Mouse (Mus musculus): ENCODE results near the gene Znrf4. TPM values are rescaled to one million over a fixed set of nuclear protein-coding genes. Genes with fewer than 3 reads are reported as not detected.

The Znrf4 gene
- polyA plus RNA-seq, 1 experiment from 2014 or later, result not detected

- Histone ChIP-seq H3K4me3 (ENCODE audit: control insufficient read depth in 1 of 2, insufficient read depth in 1 of 2, low read depth in 1 of 2, low read length in 2 of 2) (no peak overlapping the region), H3K27me3 (ENCODE audit: control insufficient read depth, insufficient read depth, low read length) (no peaks in the 10 kb centered on the region), H3K4me1 (ENCODE audit: control insufficient read depth in 2 of 2, insufficient read depth in 2 of 2, low read length in 2 of 2) (peaks cover 2 to 5% of the 10 kb centered on the region in 2 experiments; a peak in 2 of 4 replicates), H3K9me3 (ENCODE audit: control insufficient read depth, low read length) (no peaks in the 10 kb centered on the region), H3K4me2 (ENCODE audit: low read length) (no peak overlapping the region), H3K36me3 (ENCODE audit: control insufficient read depth, insufficient read depth, low read length) (no peaks in the 10 kb centered on the region), H3K9ac (ENCODE audit: low read length) (no peak overlapping the region), H3K27ac (replicated peaks in 1 of 2; ENCODE audit: control insufficient read depth in 1 of 2, insufficient read depth in 1 of 2, low read depth in 2 of 2, low read length in 2 of 2) (no peak overlapping the region)
- 69% methylated on average over 7 of the region's 7 CpGs for WGBS
- no peak for ATAC-seq (ENCODE audit: insufficient number of reproducible peaks, insufficient read depth, low FRiP score, low read depth)
These were observed 32.6 kb upstream of the Znrf4 start for GRCm38 (mm10) chr17:56544699-56545387.

- Histone ChIP-seq H3K27ac (replicated peaks in 1 of 2; ENCODE audit: control insufficient read depth in 1 of 2, insufficient read depth in 1 of 2, low read depth in 2 of 2, low read length in 2 of 2) (no peak overlapping the region), H3K36me3 (ENCODE audit: control insufficient read depth, insufficient read depth, low read length) (no peaks in the 10 kb centered on the region), H3K4me1 (ENCODE audit: control insufficient read depth in 2 of 2, insufficient read depth in 2 of 2, low read length in 2 of 2) (peaks cover 2 to 5% of the 10 kb centered on the region in 2 experiments; a peak in 2 of 4 replicates), H3K9ac (ENCODE audit: low read length) (no peak overlapping the region), H3K4me3 (ENCODE audit: control insufficient read depth in 1 of 2, insufficient read depth in 1 of 2, low read depth in 1 of 2, low read length in 2 of 2) (no peak overlapping the region), H3K4me2 (ENCODE audit: low read length) (no peak overlapping the region), H3K9me3 (ENCODE audit: control insufficient read depth, low read length) (no peaks in the 10 kb centered on the region), H3K27me3 (ENCODE audit: control insufficient read depth, insufficient read depth, low read length) (no peaks in the 10 kb centered on the region)
- no peak for ATAC-seq (ENCODE audit: insufficient number of reproducible peaks, insufficient read depth, low FRiP score, low read depth)
- WGBS, result 75% methylated on average over 3 of the region's 3 CpGs
These were observed 31.5 kb upstream of the Znrf4 start for GRCm38 (mm10) chr17:56543684-56544224.

- Histone ChIP-seq H3K27ac (replicated peaks in 1 of 2; ENCODE audit: control insufficient read depth in 1 of 2, insufficient read depth in 1 of 2, low read depth in 2 of 2, low read length in 2 of 2) (no peak overlapping the region), H3K4me1 (ENCODE audit: control insufficient read depth in 2 of 2, insufficient read depth in 2 of 2, low read length in 2 of 2) (peaks cover 7% of the 10 kb centered on the region in 2 experiments; a peak in 2 of 4 replicates), H3K9me3 (ENCODE audit: control insufficient read depth, low read length) (no peaks in the 10 kb centered on the region), H3K9ac (ENCODE audit: low read length) (no peak overlapping the region), H3K4me2 (ENCODE audit: low read length) (no peak overlapping the region), H3K27me3 (ENCODE audit: control insufficient read depth, insufficient read depth, low read length) (no peaks in the 10 kb centered on the region), H3K36me3 (ENCODE audit: control insufficient read depth, insufficient read depth, low read length) (no peaks in the 10 kb centered on the region), H3K4me3 (ENCODE audit: control insufficient read depth in 1 of 2, insufficient read depth in 1 of 2, low read depth in 1 of 2, low read length in 2 of 2) (no peak overlapping the region)
- ATAC-seq (ENCODE audit: insufficient number of reproducible peaks, insufficient read depth, low FRiP score, low read depth), result no peak
- 47% methylated on average over 8 of the region's 8 CpGs for WGBS
These were observed 30.5 kb upstream of the Znrf4 start for GRCm38 (mm10) chr17:56542736-56543135.

GRCm38 (mm10) chr17:56540562-56540975 lies 28.3 kb upstream of the Znrf4 start:
- no peaks in the 10 kb centered on the region for H3K9me3 ChIP-seq (ENCODE audit: control insufficient read depth, low read length)
- no peak overlapping the region for H3K9ac ChIP-seq (ENCODE audit: low read length)
- H3K27me3 ChIP-seq (ENCODE audit: control insufficient read depth, insufficient read depth, low read length), result no peaks in the 10 kb centered on the region
- 27% methylated on average over 6 of the region's 6 CpGs for WGBS
- H3K4me2 ChIP-seq (ENCODE audit: low read length), result no peak overlapping the region
- H3K4me1 ChIP-seq (ENCODE audit: control insufficient read depth in 2 of 2, insufficient read depth in 2 of 2, low read length in 2 of 2), result peaks cover 4 to 5% of the 10 kb centered on the region in 2 experiments; a peak in 2 of 4 replicates
- no peak overlapping the region for H3K27ac ChIP-seq (replicated peaks in 1 of 2; ENCODE audit: control insufficient read depth in 1 of 2, insufficient read depth in 1 of 2, low read depth in 2 of 2, low read length in 2 of 2)
- H3K36me3 ChIP-seq (ENCODE audit: control insufficient read depth, insufficient read depth, low read length), result no peaks in the 10 kb centered on the region
- ATAC-seq (ENCODE audit: insufficient number of reproducible peaks, insufficient read depth, low FRiP score, low read depth), result no peak
- H3K4me3 ChIP-seq (ENCODE audit: control insufficient read depth in 1 of 2, insufficient read depth in 1 of 2, low read depth in 1 of 2, low read length in 2 of 2), result no peak overlapping the region

- ATAC-seq (ENCODE audit: insufficient number of reproducible peaks, insufficient read depth, low FRiP score, low read depth), result no peak
- WGBS, result 26% methylated on average over 8 of the region's 8 CpGs
- Histone ChIP-seq H3K4me2 (ENCODE audit: low read length) (no peak overlapping the region), H3K9ac (ENCODE audit: low read length) (no peak overlapping the region), H3K4me1 (ENCODE audit: control insufficient read depth in 2 of 2, insufficient read depth in 2 of 2, low read length in 2 of 2) (peaks cover 4 to 5% of the 10 kb centered on the region in 2 experiments; a peak in 2 of 4 replicates), H3K4me3 (ENCODE audit: control insufficient read depth in 1 of 2, insufficient read depth in 1 of 2, low read depth in 1 of 2, low read length in 2 of 2) (no peak overlapping the region), H3K27me3 (ENCODE audit: control insufficient read depth, insufficient read depth, low read length) (no peaks in the 10 kb centered on the region), H3K27ac (replicated peaks in 1 of 2; ENCODE audit: control insufficient read depth in 1 of 2, insufficient read depth in 1 of 2, low read depth in 2 of 2, low read length in 2 of 2) (no peak overlapping the region), H3K36me3 (ENCODE audit: control insufficient read depth, insufficient read depth, low read length) (no peaks in the 10 kb centered on the region), H3K9me3 (ENCODE audit: control insufficient read depth, low read length) (no peaks in the 10 kb centered on the region)
These were observed 25.7 kb upstream of the Znrf4 start for GRCm38 (mm10) chr17:56537912-56538311.

- WGBS, result 62% methylated on average over 3 of the region's 3 CpGs
- Histone ChIP-seq H3K4me1 (ENCODE audit: control insufficient read depth in 2 of 2, insufficient read depth in 2 of 2, low read length in 2 of 2) (peaks cover 4 to 5% of the 10 kb centered on the region in 2 experiments; a peak in 2 of 4 replicates), H3K27ac (replicated peaks in 1 of 2; ENCODE audit: control insufficient read depth in 1 of 2, insufficient read depth in 1 of 2, low read depth in 2 of 2, low read length in 2 of 2) (no peak overlapping the region), H3K4me2 (ENCODE audit: low read length) (no peak overlapping the region), H3K27me3 (ENCODE audit: control insufficient read depth, insufficient read depth, low read length) (no peaks in the 10 kb centered on the region), H3K36me3 (ENCODE audit: control insufficient read depth, insufficient read depth, low read length) (no peaks in the 10 kb centered on the region), H3K4me3 (ENCODE audit: control insufficient read depth in 1 of 2, insufficient read depth in 1 of 2, low read depth in 1 of 2, low read length in 2 of 2) (no peak overlapping the region), H3K9me3 (ENCODE audit: control insufficient read depth, low read length) (no peaks in the 10 kb centered on the region), H3K9ac (ENCODE audit: low read length) (no peak overlapping the region)
- no peak for ATAC-seq (ENCODE audit: insufficient number of reproducible peaks, insufficient read depth, low FRiP score, low read depth)
These were observed 24.6 kb upstream of the Znrf4 start for GRCm38 (mm10) chr17:56536874-56537273.

- Histone ChIP-seq H3K4me1 (ENCODE audit: control insufficient read depth in 2 of 2, insufficient read depth in 2 of 2, low read length in 2 of 2) (peaks cover 4 to 5% of the 10 kb centered on the region in 2 experiments; a peak in 2 of 4 replicates), H3K36me3 (ENCODE audit: control insufficient read depth, insufficient read depth, low read length) (no peaks in the 10 kb centered on the region), H3K4me3 (ENCODE audit: control insufficient read depth in 1 of 2, insufficient read depth in 1 of 2, low read depth in 1 of 2, low read length in 2 of 2) (no peak overlapping the region), H3K4me2 (ENCODE audit: low read length) (no peak overlapping the region), H3K9ac (ENCODE audit: low read length) (no peak overlapping the region), H3K27me3 (ENCODE audit: control insufficient read depth, insufficient read depth, low read length) (no peaks in the 10 kb centered on the region), H3K27ac (replicated peaks in 1 of 2; ENCODE audit: control insufficient read depth in 1 of 2, insufficient read depth in 1 of 2, low read depth in 2 of 2, low read length in 2 of 2) (no peak overlapping the region), H3K9me3 (ENCODE audit: control insufficient read depth, low read length) (no peaks in the 10 kb centered on the region)
- WGBS, result 65% methylated on average over 14 of the region's 14 CpGs
- no peak for ATAC-seq (ENCODE audit: insufficient number of reproducible peaks, insufficient read depth, low FRiP score, low read depth)
These were observed 24.0 kb upstream of the Znrf4 start for GRCm38 (mm10) chr17:56536192-56536591.
